Mouse (Mus musculus): ENCODE measurements at regions not wholly inside any gene's neighbourhood (a gene's known extent, or its start where the extent isn't known, plus 50 kb on each side); places are given as distances from the start of the nearest gene placed in this dataset.

GRCm38 (mm10) chr4:54573185-54573584 is 371.7 kb upstream of the Zfp462 start:
- TF ChIP-seq CTCF (conservative IDR thresholded peaks at IDR 0.05; ENCODE audit: insufficient read depth, insufficient read length, low read depth, low read length) (no peak), POLR2A (IDR thresholded peaks at IDR 0.05; ENCODE audit: low read depth, low read length) (no peak)

All from kidney, adult 2 months (tissue).